Mouse (Mus musculus) stomach, embryonic 16.5 days (tissue): ENCODE measurements around the gene Cd180. TPM values are rescaled to one million over a fixed set of nuclear protein-coding genes. Genes with fewer than 3 reads are reported as not detected.
A peak's percentile ranks its signal among the peaks of the same experiment; 100 is the strongest.

Source experiments
- ATAC-seq: fragments of 200-750 bp; cut with Nextera tagmentation; 2 replicates; pipeline ENCODE4 v1.8.0; 2017; ENCODE audit warnings: moderate number of reproducible peaks, moderate TSS enrichment; ENCODE audit not compliant: insufficient read depth, low FRiP score
- H3K27ac ChIP-seq: fragments of 300-500 bp; sonication (generic); 2 replicates; pipeline ENCODE4 v1.5.1; 2014; ENCODE audit warnings: low read length
- H3K27me3 ChIP-seq: fragments of 300-500 bp; sonication (generic); 2 replicates; pipeline ENCODE4 v1.6.1; 2014; ENCODE audit warnings: low read length, control low read depth, mixed read lengths; ENCODE audit not compliant: control insufficient read depth, insufficient read depth
- H3K36me3 ChIP-seq: fragments of 300-500 bp; sonication (generic); 2 replicates; pipeline ENCODE4 v1.6.1; 2014; ENCODE audit warnings: low read length; ENCODE audit not compliant: control insufficient read depth, insufficient read depth
- H3K4me1 ChIP-seq: fragments of 300-500 bp; sonication (generic); 2 replicates; pipeline ENCODE4 v1.6.1; 2014; ENCODE audit warnings: low read length, control low read depth, mixed read lengths; ENCODE audit not compliant: control insufficient read depth, insufficient read depth
- H3K4me2 ChIP-seq: fragments of 300-500 bp; sonication (generic); 2 replicates; pipeline ENCODE4 v1.6.1; 2014; ENCODE audit warnings: low read depth, low read length, mixed read lengths
- H3K4me3 ChIP-seq: fragments of 300-500 bp; sonication (generic); replicated peaks from 2 replicates; pipeline ENCODE4 v1.5.1; 2014; ENCODE audit warnings: mild to moderate bottlenecking, low read length
- H3K9ac ChIP-seq: fragments of 300-500 bp; sonication (generic); 2 replicates; pipeline ENCODE4 v1.6.1; 2014; ENCODE audit warnings: low read length
- H3K9me3 ChIP-seq: fragments of 300-500 bp; sonication (generic); replicated peaks from 2 replicates; pipeline ENCODE4 v1.6.1; 2016; ENCODE audit warnings: low read length, control low read depth; ENCODE audit not compliant: control insufficient read depth
- WGBS: fragments of 180-500 bp; shearing (Covaris S2); extraction: QIAGEN DNeasy Blood & Tissue Kit; methylation state at CpG from one replicate; pipeline ENCODE4 v1.1.7; 2014; 5-methylcytosine and 5-hydroxymethylcytosine counted together
- polyA plus RNA-seq: library from polyadenylated mRNA; unstranded; fragments of >200 nt; fragmentation: Nextera tagmentation; extraction: Ambion mirVana; gene quantifications from 2 replicates; pipeline ENCODE4 v1.2.1, GENCODE M21; 2015

Cd180 gene
- polyA plus RNA-seq, 1 experiment from 2014 or later: 0.70 TPM

GRCm38 (mm10) chr13:102658223-102658839 is 35.0 kb upstream of the Cd180 start:
- Histone ChIP-seq H3K4me3 (no peak overlapping the region), H3K27me3 (no peaks in the 10 kb centered on the region), H3K36me3 (no peaks in the 10 kb centered on the region), H3K4me2 (no peak overlapping the region), H3K9ac (no peak overlapping the region), H3K9me3 (no peaks in the 10 kb centered on the region), H3K27ac (peak overlapping the region; percentile 72), H3K4me1 (peaks cover 8% of the 10 kb centered on the region)
- 50% methylated on average over 6 of the region's 6 CpGs for WGBS
- no peak for ATAC-seq

- H3K9ac ChIP-seq: no peak overlapping the region
- ATAC-seq: no peak
- no peaks in the 10 kb centered on the region for H3K4me1 ChIP-seq
- 66% methylated on average over 6 of the region's 6 CpGs for WGBS
- H3K9me3 ChIP-seq: no peaks in the 10 kb centered on the region
- H3K27ac ChIP-seq: no peak overlapping the region
- no peaks in the 10 kb centered on the region for H3K27me3 ChIP-seq
- no peak overlapping the region for H3K4me3 ChIP-seq
- H3K36me3 ChIP-seq: no peaks in the 10 kb centered on the region
- no peak overlapping the region for H3K4me2 ChIP-seq
Measured at GRCm38 (mm10) chr13:102664041-102664440, 29.3 kb upstream of the Cd180 start.

- ATAC-seq: no peak
- Histone ChIP-seq H3K4me2 (peak overlapping the region; percentile 34; the same call in 1 of the 2 replicates), H3K36me3 (no peaks in the 10 kb centered on the region), H3K27me3 (no peaks in the 10 kb centered on the region), H3K9me3 (no peaks in the 10 kb centered on the region), H3K27ac (no peak overlapping the region), H3K4me1 (0 out of 2 replicates have a peak, but pooled peaks cover 6% of the 10 kb centered on the region), H3K9ac (no peak overlapping the region), H3K4me3 (no peak overlapping the region)
- WGBS: 51% methylated on average over 12 of the region's 12 CpGs
Measured at GRCm38 (mm10) chr13:102664843-102665587, 28.3 kb upstream of the Cd180 start.

- H3K4me1 ChIP-seq: 0 out of 2 replicates have a peak, but pooled peaks cover 7% of the 10 kb centered on the region
- no peak overlapping the region for H3K9ac ChIP-seq
- H3K9me3 ChIP-seq: no peaks in the 10 kb centered on the region
- H3K4me3 ChIP-seq: no peak overlapping the region
- H3K27me3 ChIP-seq: no peaks in the 10 kb centered on the region
- H3K36me3 ChIP-seq: no peaks in the 10 kb centered on the region
- ATAC-seq: no peak
- H3K4me2 ChIP-seq: peak overlapping the region; percentile 34; the same call in 1 of the 2 replicates
- no peak overlapping the region for H3K27ac ChIP-seq
- 50% methylated on average over 18 of the region's 18 CpGs for WGBS
Measured at GRCm38 (mm10) chr13:102665588-102666232, 27.6 kb upstream of the Cd180 start.

GRCm38 (mm10) chr13:102666233-102666614 is 27.1 kb upstream of the Cd180 start:
- Histone ChIP-seq H3K27me3 (no peaks in the 10 kb centered on the region), H3K27ac (no peak overlapping the region), H3K4me2 (no peak overlapping the region), H3K4me3 (no peak overlapping the region), H3K36me3 (no peaks in the 10 kb centered on the region), H3K4me1 (0 out of 2 replicates have a peak, but pooled peaks cover 7% of the 10 kb centered on the region), H3K9ac (no peak overlapping the region), H3K9me3 (no peaks in the 10 kb centered on the region)
- 79% methylated on average over 12 of the region's 12 CpGs for WGBS
- ATAC-seq: no peak

- WGBS: 62% methylated on average over 4 of the region's 4 CpGs
- no peaks in the 10 kb centered on the region for H3K36me3 ChIP-seq
- no peak for ATAC-seq
- no peak overlapping the region for H3K4me2 ChIP-seq
- no peaks in the 10 kb centered on the region for H3K9me3 ChIP-seq
- H3K27me3 ChIP-seq: no peaks in the 10 kb centered on the region
- H3K4me3 ChIP-seq: no peak overlapping the region
- H3K9ac ChIP-seq: no peak overlapping the region
- 0 out of 2 replicates have a peak, but pooled peaks cover 7% of the 10 kb centered on the region for H3K4me1 ChIP-seq
- no peak overlapping the region for H3K27ac ChIP-seq
Measured at GRCm38 (mm10) chr13:102666731-102667130, 26.6 kb upstream of the Cd180 start.

- Histone ChIP-seq H3K4me3 (no peak overlapping the region), H3K4me1 (0 out of 2 replicates have a peak, but pooled peaks cover 7% of the 10 kb centered on the region), H3K9me3 (no peaks in the 10 kb centered on the region), H3K9ac (no peak overlapping the region), H3K4me2 (no peak overlapping the region), H3K27ac (no peak overlapping the region), H3K27me3 (no peaks in the 10 kb centered on the region), H3K36me3 (no peaks in the 10 kb centered on the region)
- ATAC-seq: no peak
- WGBS: 87% methylated on average over 4 of the region's 4 CpGs
Measured at GRCm38 (mm10) chr13:102667401-102667800, 26.0 kb upstream of the Cd180 start.

- no peaks in the 10 kb centered on the region for H3K9me3 ChIP-seq
- ATAC-seq: no peak
- no peak overlapping the region for H3K27ac ChIP-seq
- no peak overlapping the region for H3K4me2 ChIP-seq
- no peaks in the 10 kb centered on the region for H3K36me3 ChIP-seq
- no peak overlapping the region for H3K9ac ChIP-seq
- 87% methylated on average over 9 of the region's 9 CpGs for WGBS
- no peaks in the 10 kb centered on the region for H3K27me3 ChIP-seq
- no peak overlapping the region for H3K4me3 ChIP-seq
- 0 out of 2 replicates have a peak, but pooled peaks cover 7% of the 10 kb centered on the region for H3K4me1 ChIP-seq
Measured at GRCm38 (mm10) chr13:102667842-102668241, 25.5 kb upstream of the Cd180 start.

GRCm38 (mm10) chr13:102668933-102669332 is 24.4 kb upstream of the Cd180 start:
- WGBS: 77% methylated on average over 6 of the region's 6 CpGs
- ATAC-seq: no peak
- H3K4me3 ChIP-seq: no peak overlapping the region

More at GRCm38 (mm10) chr13:102668933-102669332, 24.4 kb upstream of the Cd180 start:
- Histone ChIP-seq H3K27ac (no peak overlapping the region), H3K27me3 (no peaks in the 10 kb centered on the region), H3K4me1 (0 out of 2 replicates have a peak, but pooled peaks cover 7% of the 10 kb centered on the region), H3K9me3 (no peaks in the 10 kb centered on the region), H3K4me2 (no peak overlapping the region), H3K36me3 (no peaks in the 10 kb centered on the region), H3K9ac (no peak overlapping the region)
